Mouse (Mus musculus) MEL-GATA-1-ER (cell line): ENCODE measurements around the gene Olfr1002.
"Not testable (repeated sequence)": the region's sequence is repeated elsewhere in the genome, so short reads cannot be mapped to it uniquely, and the experiment has no call there.

Source experiments
- DNase-seq: peaks from one replicate; pipeline ENCODE4 v3.0.0-alpha.2; 2012; ENCODE audit warnings: low read depth; ENCODE audit errors: extremely low read depth

Gene Olfr1002

DNA sequence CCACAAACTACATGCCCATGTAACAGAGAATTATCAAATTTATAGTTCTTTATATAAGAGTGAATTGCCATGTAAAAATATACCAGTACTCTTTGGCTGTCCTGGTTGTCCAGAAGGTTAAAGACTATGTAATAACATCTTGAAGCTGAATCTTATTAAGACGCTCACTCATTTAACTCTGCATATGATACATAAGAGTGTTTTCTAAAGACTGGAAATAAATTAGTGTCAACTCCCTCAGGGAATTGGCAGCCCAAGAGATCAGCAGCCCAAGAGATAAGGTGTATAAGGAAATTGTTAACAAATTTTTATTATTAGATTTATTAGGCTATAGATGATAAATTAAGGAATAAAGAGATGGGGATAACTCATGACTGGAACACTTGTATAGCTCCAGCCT lies at the start of gene Olfr1002:
Gene Olfr1002 (minus strand): TSS at position 101 of the 400 bp plus-strand sequence.
- no peak for DNase-seq

GRCm38 (mm10) chr2:85689131-85689530 lies 38.6 kb upstream of the Olfr1002 start, which contains the start of gene Olfr1008:
Gene Olfr1008, plus strand, starts transcription at chr2:85689431.
- DNase-seq, result no peak

- DNase-seq, result no peak
Measured at GRCm38 (mm10) chr2:85678667-85679066, 28.2 kb upstream of the Olfr1002 start, which contains the start of gene Olfr1006. Gene Olfr1006, minus strand, starts transcription at chr2:85678767.

DNA sequence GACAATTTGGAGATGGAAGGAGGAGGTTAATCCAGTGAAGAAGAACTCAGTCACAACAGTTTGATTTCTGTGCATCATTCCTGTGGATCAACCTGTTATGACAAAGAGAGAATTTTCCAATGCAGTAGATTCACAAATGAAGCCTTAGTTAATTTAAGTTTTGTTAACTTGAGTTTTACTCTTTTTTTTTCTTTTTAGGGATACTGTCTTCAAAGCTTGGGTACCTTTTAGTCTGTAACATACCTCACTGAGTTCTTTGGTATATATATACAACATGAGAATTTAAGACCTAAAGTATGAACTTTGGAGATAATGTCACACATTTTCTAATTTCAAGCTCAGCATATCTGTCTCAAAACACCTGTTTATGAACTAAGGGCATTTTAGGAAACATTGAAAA lies 13.9 kb upstream of the Olfr1002 start, which contains the start of gene Olfr154:
Gene Olfr154 (minus strand): TSS at position 101 of the 400 bp plus-strand sequence.
- not testable (repeated sequence) for DNase-seq

GRCm38 (mm10) chr2:85611803-85612202 lies 38.7 kb downstream of the Olfr1002 start, which contains the start of gene Olfr1000:
Gene Olfr1000, minus strand, starts transcription at chr2:85611903.
- no peak for DNase-seq
